46 mouse cellular contexts compared by ENCODE assay signal in genomic region chr8:94746832-94747231, GRCm38 (mm10). TPM values are rescaled to one million over a fixed set of nuclear protein-coding genes. Genes with fewer than 3 reads are reported as not detected.
"Had no signal": no experiment of that assay in that cellular context is flagged by ENCODE, and none has a peak within 500 bp of the region (broad histone marks: within the 10 kb centered on the region; RNA-seq: fewer than 3 reads in every experiment).

No protein-coding gene starts in this region.

- H3K4me1 ChIP-seq: heart, embryonic 12.5 days; heart, embryonic 13.5 days; heart, embryonic 15.5 days; hindbrain, embryonic 10.5 days; hindbrain, embryonic 12.5 days; hindbrain, embryonic 13.5 days; hindbrain, embryonic 15.5 days; intestine, embryonic 15.5 days; kidney, embryonic 15.5 days had no signal

- H3K4me3 ChIP-seq: heart, embryonic 12.5 days; heart, embryonic 13.5 days; heart, embryonic 15.5 days; hindbrain, embryonic 10.5 days; hindbrain, embryonic 12.5 days; hindbrain, embryonic 13.5 days; hindbrain, embryonic 15.5 days; intestine, embryonic 15.5 days; kidney, embryonic 15.5 days; layer of hippocampus, adult 2 months; left cerebral cortex, adult 2 months had no signal

- H3K27me3 ChIP-seq: heart, embryonic 15.5 days; hindbrain, embryonic 12.5 days; hindbrain, embryonic 15.5 days; intestine, embryonic 15.5 days; kidney, embryonic 15.5 days had no signal

- ATAC-seq: hindbrain, embryonic 16.5 days; hindbrain, postnatal 0 days; inflammation-experienced regulatory T-cells, adult 6 months; intestine, embryonic 15.5 days; intestine, embryonic 16.5 days; intestine, postnatal 0 days had no signal

- H3K36me3 ChIP-seq: heart, embryonic 12.5 days; heart, embryonic 13.5 days; heart, embryonic 15.5 days; hindbrain, embryonic 10.5 days; hindbrain, embryonic 12.5 days; hindbrain, embryonic 13.5 days; hindbrain, embryonic 15.5 days; intestine, embryonic 15.5 days; kidney, embryonic 15.5 days had no signal

- DNase-seq: heart, postnatal 10 days; heart, postnatal 14 days; heart, postnatal 36 days; heart, postnatal 4 days; kidney, adult 11 months; kidney, adult 18-20 months; kidney, adult 2 months; kidney, adult 8-10 months; kidney, adult 9 months; kidney, postnatal 10 days; kidney, postnatal 14 days; kidney, postnatal 25 days; kidney, postnatal 36 days; kidney, postnatal 4 days; layer of hippocampus, adult 9-11 months; layer of hippocampus, postnatal 36 days had no signal

- H3K9ac ChIP-seq: heart, embryonic 12.5 days; heart, embryonic 13.5 days; heart, embryonic 15.5 days; hindbrain, embryonic 12.5 days; hindbrain, embryonic 13.5 days; hindbrain, embryonic 14.5 days; hindbrain, embryonic 15.5 days; intestine, embryonic 15.5 days; kidney, embryonic 15.5 days had no signal

- H3K4me2 ChIP-seq: heart, embryonic 11.5 days; heart, embryonic 12.5 days; heart, embryonic 13.5 days; heart, embryonic 15.5 days; hindbrain, embryonic 12.5 days; hindbrain, embryonic 13.5 days; hindbrain, embryonic 14.5 days; hindbrain, embryonic 15.5 days; intestine, embryonic 15.5 days; kidney, embryonic 15.5 days had no signal

- H3K27ac ChIP-seq: heart, embryonic 13.5 days; heart, embryonic 15.5 days; hindbrain, embryonic 10.5 days; hindbrain, embryonic 12.5 days; hindbrain, embryonic 13.5 days; hindbrain, embryonic 14.5 days; hindbrain, embryonic 15.5 days; hindbrain, postnatal 0 days; intestine, embryonic 15.5 days; kidney, embryonic 15.5 days; kidney, postnatal 0 days; layer of hippocampus, adult 2 months; left cerebral cortex, adult 2 months had no signal

- H3K9me3 ChIP-seq: heart, embryonic 12.5 days; heart, embryonic 13.5 days; heart, embryonic 15.5 days; hindbrain, embryonic 10.5 days; hindbrain, embryonic 12.5 days; hindbrain, embryonic 13.5 days; hindbrain, embryonic 15.5 days; intestine, embryonic 15.5 days; kidney, embryonic 15.5 days had no signal

RNA-seq across cellular contexts. Expression of gene Ccl22, which starts 1.4 kb away (rescaled TPM):
- total RNA-seq: heart, postnatal 10 days; heart, postnatal 25 days; heart, postnatal 36 days; heart, postnatal 4 days; hematopoietic stem cell, adult 5-6 weeks; layer of hippocampus, postnatal 10 days; layer of hippocampus, postnatal 25 days; layer of hippocampus, postnatal 36 days; left cerebral cortex, adult 18-20 months had no signal
- polyA plus RNA-seq: heart, embryonic 11.5 days; heart, embryonic 12.5 days; heart, embryonic 13.5 days; heart, embryonic 14.5 days; heart, embryonic 15.5 days; heart, postnatal 0 days; hindbrain, embryonic 10.5 days; hindbrain, embryonic 11.5 days; hindbrain, embryonic 12.5 days; hindbrain, embryonic 13.5 days; hindbrain, embryonic 14.5 days; hindbrain, embryonic 15.5 days; hindbrain, embryonic 16.5 days; inflammation-experienced regulatory T-cells, adult 6 months; intestine, embryonic 14.5 days; intestine, embryonic 15.5 days; kidney, embryonic 14.5 days; kidney, embryonic 15.5 days; kidney, embryonic 16.5 days; kidney, postnatal 0 days had no signal

RNA-seq across cellular contexts. Expression of gene Pllp, which starts 50.8 kb away (rescaled TPM):
- total RNA-seq: hematopoietic stem cell, adult 5-6 weeks had no signal
- polyA plus RNA-seq: heart, embryonic 11.5 days; heart, embryonic 12.5 days; heart, embryonic 14.5 days had no signal
